In the genomic region with DNA sequence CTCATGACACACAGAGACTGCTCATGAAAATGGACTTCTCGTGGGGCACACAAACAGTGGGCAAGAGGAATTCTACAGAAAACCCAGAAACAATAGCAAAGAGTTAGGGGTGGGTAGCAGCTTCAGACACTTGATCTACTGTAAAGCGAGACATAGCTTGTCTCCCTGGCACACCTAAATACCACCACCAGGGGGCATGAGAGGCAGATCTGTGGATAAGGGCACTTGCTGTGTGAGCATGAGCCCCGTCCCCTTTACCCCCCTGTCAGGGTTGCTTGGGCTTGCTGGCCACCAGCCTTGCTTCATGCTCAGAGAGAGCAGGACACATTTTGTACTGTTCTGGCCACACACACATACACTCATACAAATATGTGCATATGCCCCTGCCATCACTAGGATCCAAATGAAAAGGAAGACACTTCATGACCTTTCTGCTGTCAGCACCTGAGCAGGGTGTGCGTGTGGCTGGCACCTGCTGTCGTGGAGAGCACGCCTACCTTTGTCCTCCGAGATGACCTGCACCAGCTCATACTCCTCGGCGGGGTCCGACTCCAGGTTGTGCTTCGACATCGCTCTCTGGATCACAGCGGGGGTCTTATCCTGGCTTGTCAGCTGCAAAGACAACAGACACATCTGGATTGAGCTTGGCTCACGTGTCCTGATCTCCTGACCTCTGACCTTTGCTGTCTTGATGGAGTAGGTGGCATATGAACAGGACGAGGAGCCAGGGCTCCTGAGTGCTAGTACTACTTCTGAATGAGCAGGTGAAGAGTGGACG, we compare ENCODE assay signal across 8 mouse cellular contexts.
DNase-seq lines count a peak whose midpoint lies in the region; ATAC-seq lines count a peak whose summit lies in the region.

No protein-coding gene starts in this region.

- ATAC-seq in frontal cortex, adult (ENCODE audit: low TSS enrichment) = no peak

- DNase-seq in frontal cortex, postnatal 10 days (ENCODE audit: low spot score in 2 of 2) = peak; percentile 39 to 52
- peak; percentile 15 to 41 for DNase-seq in CD8-positive naive resting alpha-beta T cell, adult 2 months (ENCODE audit: low read depth in 2 of 2, low spot score in 2 of 2)
- DNase-seq in cerebellum, adult 8-10 months = peak; percentile 24
- DNase-seq in gastrocnemius, adult 8-10 months (ENCODE audit: low spot score in 2 of 2) = peak; percentile 29 to 40
- DNase-seq in kidney, postnatal 25 days = peak; percentile 73 to 79
- DNase-seq in lung, postnatal 14 days = peak; percentile 78
- DNase-seq in spleen, postnatal 14 days (ENCODE audit: low spot score in 2 of 2) = peak; percentile 33 to 58

Comparison
In these comparisons a context has a peak if more than half of its experiments do, and no peak if none do; other contexts are left out.
1. DNase-seq: peak in every context shown above with its lines; median percentile 78 in lung, postnatal 14 days; 76 in kidney, postnatal 25 days; 46 in frontal cortex, postnatal 10 days; 46 in spleen, postnatal 14 days; 34 in gastrocnemius, adult 8-10 months; 28 in CD8-positive naive resting alpha-beta T cell, adult 2 months; 24 in cerebellum, adult 8-10 months.